Mouse (Mus musculus) spleen, adult 2 months (tissue): ENCODE measurements around the gene Zfp628.

ENCODE experiments used
- CTCF ChIP-seq: fragments of 200-500 bp; IDR thresholded peaks from 2 replicates; pipeline ENCODE4 v1.5.1; 2011; ENCODE audit warnings: mild to moderate bottlenecking, inconsistent platforms; ENCODE audit not compliant: insufficient read depth, insufficient read length, insufficient replicate concordance; ENCODE audit errors: extremely low read depth
- POLR2A ChIP-seq: fragments of 200-500 bp; IDR thresholded peaks from 2 replicates; pipeline ENCODE4 v1.6.1; 2011; ENCODE audit warnings: low read depth, low read length, inconsistent platforms

DNA sequence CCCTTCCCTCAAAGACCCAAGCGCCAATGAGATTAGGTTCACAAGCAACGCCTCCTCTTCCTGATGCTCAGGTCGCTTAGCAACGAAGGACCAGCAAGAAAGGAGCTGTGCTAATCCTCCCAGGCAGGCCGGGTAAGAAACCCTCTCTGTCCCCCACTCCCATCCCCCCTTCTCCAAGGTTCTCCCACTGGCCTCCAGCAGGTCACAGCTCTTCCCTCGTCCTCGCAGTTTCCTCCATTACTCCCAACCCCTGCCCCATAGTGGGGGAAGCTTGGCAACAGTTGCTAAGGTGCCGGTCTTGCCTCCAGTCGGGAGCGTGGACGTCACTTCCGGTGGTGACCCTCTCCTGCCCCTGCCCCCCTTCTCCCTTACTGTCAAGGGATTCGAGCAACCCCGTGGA lies 7.5 kb downstream of the Zfp628 start:
- TF ChIP-seq POLR2A (no peak), CTCF (no peak)
